Mouse (Mus musculus) liver (tissue): Measurements from ENCODE around the gene 4931414P19Rik.
A peak's percentile ranks its signal among the peaks of the same experiment; 100 is the strongest.

ENCODE experiments used
- DNase-seq: peaks from one replicate; pipeline ENCODE4 v3.0.0-alpha.2; 2020; ENCODE audit warnings: mixed read lengths

Gene 4931414P19Rik

GRCm38 (mm10) chr14:54579638-54580037 lies 26.2 kb downstream of the 4931414P19Rik start:
- peak; percentile 20 for DNase-seq

- no peak for DNase-seq
These were observed 27.7 kb downstream of the 4931414P19Rik start for GRCm38 (mm10) chr14:54578063-54578462.

- DNase-seq, result peak; percentile 80
These were observed 28.5 kb downstream of the 4931414P19Rik start, which contains the start of gene Ajuba for GRCm38 (mm10) chr14:54577089-54577982. Gene Ajuba (minus strand): TSS chr14:54577558.

GRCm38 (mm10) chr14:54576241-54577088 lies 29.3 kb downstream of the 4931414P19Rik start:
- DNase-seq, result peak; percentile 11

- peak; percentile 79 for DNase-seq
These were observed 30.2 kb downstream of the 4931414P19Rik start for GRCm38 (mm10) chr14:54575631-54576030.

GRCm38 (mm10) chr14:54575031-54575430 lies 30.8 kb downstream of the 4931414P19Rik start:
- DNase-seq, result no peak

GRCm38 (mm10) chr14:54574253-54574652 lies 31.5 kb downstream of the 4931414P19Rik start:
- peak; percentile 12 for DNase-seq

- DNase-seq, result peak; percentile 44
These were observed 32.7 kb downstream of the 4931414P19Rik start for GRCm38 (mm10) chr14:54572790-54573736.

- no peak for DNase-seq
These were observed 33.7 kb downstream of the 4931414P19Rik start for GRCm38 (mm10) chr14:54572122-54572521.

- DNase-seq, result peak; percentile 54
These were observed 36.1 kb downstream of the 4931414P19Rik start for GRCm38 (mm10) chr14:54569451-54570392.

GRCm38 (mm10) chr14:54568694-54569414 lies 36.9 kb downstream of the 4931414P19Rik start:
- peak; percentile 77 for DNase-seq

GRCm38 (mm10) chr14:54560527-54561242 lies 45.1 kb downstream of the 4931414P19Rik start:
- no peak for DNase-seq

GRCm38 (mm10) chr14:54557330-54557729 lies 48.5 kb downstream of the 4931414P19Rik start:
- no peak for DNase-seq

- peak; percentile 93 for DNase-seq
These were observed 51.6 kb downstream of the 4931414P19Rik start, which contains the start of gene Haus4 for GRCm38 (mm10) chr14:54553975-54554769. Gene Haus4 (minus strand): TSS chr14:54554616.

GRCm38 (mm10) chr14:54553454-54553974 lies 52.3 kb downstream of the 4931414P19Rik start:
- DNase-seq, result peak; percentile 71

- no peak for DNase-seq
These were observed 61.1 kb downstream of the 4931414P19Rik start for GRCm38 (mm10) chr14:54544703-54545102.

- no peak for DNase-seq
These were observed 65.0 kb downstream of the 4931414P19Rik start for GRCm38 (mm10) chr14:54540771-54541170.

- DNase-seq, result no peak
These were observed 67.2 kb downstream of the 4931414P19Rik start for GRCm38 (mm10) chr14:54538580-54538979.
